In genomic region chr1:99299139-99299538, GRCm38 (mm10) we compare ENCODE assay signal across 24 mouse cellular contexts.
"Had no signal": no experiment of that assay in that cellular context is flagged by ENCODE, and none has a peak within 500 bp of the region (broad histone marks: within the 10 kb centered on the region; RNA-seq: fewer than 3 reads in every experiment).

No protein-coding gene starts in this region.

- DNase-seq: forebrain, postnatal 0 days; gastrocnemius, postnatal 14 days; gastrocnemius, postnatal 36 days; heart, adult 11 months; heart, adult 2 months; heart, postnatal 14 days; heart, postnatal 36 days; kidney, adult 11 months; kidney, adult 2 months; kidney, adult 9 months; kidney, postnatal 14 days; kidney, postnatal 36 days; layer of hippocampus, adult 9-11 months; layer of hippocampus, postnatal 36 days; left cerebral cortex, postnatal 4 days had no signal

- H3K36me3 ChIP-seq: heart, embryonic 13.5 days; heart, embryonic 15.5 days; hindbrain, embryonic 15.5 days; kidney, embryonic 15.5 days; limb, embryonic 13.5 days; limb, embryonic 15.5 days had no signal

- H3K4me3 ChIP-seq: heart, adult 2 months; heart, embryonic 13.5 days; heart, embryonic 15.5 days; hindbrain, embryonic 15.5 days; kidney, embryonic 15.5 days; limb, embryonic 13.5 days; limb, embryonic 15.5 days had no signal

- H3K27me3 ChIP-seq: heart, embryonic 13.5 days; heart, embryonic 15.5 days; hindbrain, embryonic 15.5 days; kidney, embryonic 15.5 days; limb, embryonic 13.5 days; limb, embryonic 15.5 days had no signal

- H3K9ac ChIP-seq: forebrain, postnatal 0 days; heart, embryonic 13.5 days; heart, embryonic 15.5 days; hindbrain, embryonic 15.5 days; kidney, embryonic 15.5 days; limb, embryonic 13.5 days; limb, embryonic 15.5 days had no signal

- H3K9me3 ChIP-seq: heart, embryonic 13.5 days; heart, embryonic 15.5 days; hindbrain, embryonic 15.5 days; kidney, embryonic 15.5 days; limb, embryonic 13.5 days; limb, embryonic 15.5 days had no signal

- H3K4me2 ChIP-seq: heart, embryonic 11.5 days; heart, embryonic 13.5 days; heart, embryonic 15.5 days; hindbrain, embryonic 15.5 days; kidney, embryonic 15.5 days; limb, embryonic 13.5 days; limb, embryonic 15.5 days had no signal

- ATAC-seq: forebrain, postnatal 0 days; intestine, embryonic 16.5 days had no signal

- H3K27ac ChIP-seq: heart, adult 2 months; heart, embryonic 13.5 days; heart, embryonic 15.5 days; hindbrain, embryonic 15.5 days; kidney, embryonic 15.5 days; kidney, postnatal 0 days; limb, embryonic 13.5 days; limb, embryonic 15.5 days had no signal

- H3K4me1 ChIP-seq: heart, embryonic 13.5 days; heart, embryonic 15.5 days; hindbrain, embryonic 15.5 days; kidney, embryonic 15.5 days; limb, embryonic 13.5 days; limb, embryonic 15.5 days had no signal
